Mouse (Mus musculus) spleen, adult 2 months (tissue): ENCODE data around the gene Jph2.

Experiments
- CTCF ChIP-seq: fragments of 200-500 bp; IDR thresholded peaks from 2 replicates; pipeline ENCODE4 v1.5.1; 2011; ENCODE audit warnings: mild to moderate bottlenecking, inconsistent platforms; ENCODE audit not compliant: insufficient read depth, insufficient read length, insufficient replicate concordance; ENCODE audit errors: extremely low read depth
- POLR2A ChIP-seq: fragments of 200-500 bp; IDR thresholded peaks from 2 replicates; pipeline ENCODE4 v1.6.1; 2011; ENCODE audit warnings: low read depth, low read length, inconsistent platforms

- TF ChIP-seq CTCF (no peak), POLR2A (no peak)
These were observed 94.8 kb downstream of the Jph2 start for GRCm38 (mm10) chr2:163303037-163303436.
